In the genomic region with DNA sequence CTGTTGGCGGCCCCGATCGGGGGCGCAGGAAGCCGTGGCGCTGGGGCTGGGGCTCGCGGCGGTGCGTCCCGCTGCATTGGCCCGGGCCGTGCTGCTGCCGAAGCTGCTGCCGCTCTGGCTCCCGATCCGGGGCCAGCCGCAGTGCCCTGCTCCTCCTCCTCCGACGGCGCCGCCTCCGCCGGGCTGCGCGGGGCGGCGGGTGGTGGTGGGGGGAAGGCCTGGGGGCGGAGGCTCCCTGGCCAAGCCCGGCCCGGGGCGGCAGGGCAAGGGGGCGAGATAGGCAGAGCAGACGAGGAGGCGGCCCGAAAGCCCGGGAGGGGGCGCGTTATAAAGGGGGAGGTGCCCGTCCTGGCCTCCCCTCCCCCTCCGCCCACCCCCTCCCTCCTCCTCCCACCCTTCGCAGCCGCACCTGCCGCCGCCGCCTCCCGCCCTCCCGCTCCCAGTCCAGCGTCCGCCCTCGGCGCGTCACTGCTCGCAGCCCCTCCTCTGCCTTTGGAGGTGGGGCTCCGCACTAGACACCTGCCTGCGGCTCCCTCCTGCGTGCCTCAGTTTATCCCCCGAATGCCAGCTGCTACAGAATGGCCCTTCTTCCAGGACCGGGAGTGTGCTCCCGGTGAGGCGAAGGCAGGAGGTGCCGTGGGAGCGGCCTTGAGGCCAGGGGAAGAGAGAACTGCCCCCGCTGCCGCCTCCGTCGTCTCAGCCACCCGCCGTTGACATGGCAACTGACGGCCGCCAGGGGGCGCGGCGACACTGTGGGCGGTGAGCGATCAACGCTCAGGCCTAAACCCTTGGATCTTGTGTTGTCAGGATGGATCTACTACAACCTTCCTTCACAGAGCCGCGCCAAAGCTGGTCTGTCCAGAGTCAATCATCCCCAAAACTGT, we compare ENCODE assay signal across 7 mouse cellular contexts. TPM values are rescaled to one million over a fixed set of nuclear protein-coding genes. Genes with fewer than 3 reads are reported as not detected.
DNase-seq lines count a peak whose midpoint lies in the region; ATAC-seq lines count a peak whose summit lies in the region.

A gene (minus strand): TSS at position 143 of the 884 bp plus-strand sequence.

- ATAC-seq in granulocyte monocyte progenitor cell, adult 5-6 weeks (replicated peaks; ENCODE audit: poor library complexity, severe bottlenecking), result peak; percentile 26
- ATAC-seq in midbrain, embryonic 13.5 days, result peak; percentile 83

- peak within 1 kb of the TSS; percentile 90 for H3K4me3 ChIP-seq in embryonic facial prominence, embryonic 10.5 days
- H3K4me3 ChIP-seq in limb, embryonic 10.5 days, result peak within 1 kb of the TSS; percentile 82
- H3K4me3 ChIP-seq in midbrain, embryonic 13.5 days (replicated peaks), result peak within 1 kb of the TSS; percentile 97

- peak within 1 kb of the TSS; percentile 100 for H3K4me2 ChIP-seq in midbrain, embryonic 13.5 days (replicated peaks)

- under 1% methylated on average over 72 of the region's 79 CpGs for WGBS in embryonic facial prominence, embryonic 10.5 days
- under 1% methylated on average over 64 of the region's 79 CpGs for WGBS in limb, embryonic 10.5 days
- WGBS in midbrain, embryonic 13.5 days, result 1% methylated on average over 55 of the region's 79 CpGs

- H3K9me3 ChIP-seq in embryonic facial prominence, embryonic 10.5 days, result no peaks in the 10 kb centered on the region
- no peaks in the 10 kb centered on the region for H3K9me3 ChIP-seq in limb, embryonic 10.5 days (replicated peaks)
- H3K9me3 ChIP-seq in midbrain, embryonic 13.5 days, result no peaks in the 10 kb centered on the region

- peak within 1 kb of the TSS; percentile 95 for H3K9ac ChIP-seq in midbrain, embryonic 13.5 days (replicated peaks)

- peak; percentile 96 for DNase-seq in adrenal gland, postnatal 10 days
- DNase-seq in embryonic facial prominence, embryonic 10.5 days (ENCODE audit: low spot score), result peak; percentile 93
- peak; percentile 93 for DNase-seq in kidney, adult 11 months
- peak; percentile 97 for DNase-seq in limb, embryonic 10.5 days (ENCODE audit: low spot score)
- peak; percentile 91 for DNase-seq in spleen, adult 12 weeks (ENCODE audit: low spot score)

- peaks cover 34% of the 10 kb centered on the region for H3K36me3 ChIP-seq in embryonic facial prominence, embryonic 10.5 days (replicated peaks)
- H3K36me3 ChIP-seq in limb, embryonic 10.5 days, result peaks cover 34% of the 10 kb centered on the region
- peaks cover 30% of the 10 kb centered on the region for H3K36me3 ChIP-seq in midbrain, embryonic 13.5 days

- H3K27me3 ChIP-seq in embryonic facial prominence, embryonic 10.5 days (replicated peaks; ENCODE audit: low read depth, poor library complexity, severe bottlenecking), result no peaks in the 10 kb centered on the region
- H3K27me3 ChIP-seq in limb, embryonic 10.5 days (ENCODE audit: low read depth, poor library complexity, severe bottlenecking), result no peaks in the 10 kb centered on the region
- no peaks in the 10 kb centered on the region for H3K27me3 ChIP-seq in midbrain, embryonic 13.5 days

- H3K4me1 ChIP-seq in embryonic facial prominence, embryonic 10.5 days, result peaks cover 45% of the 10 kb centered on the region
- peaks cover 35% of the 10 kb centered on the region for H3K4me1 ChIP-seq in limb, embryonic 10.5 days
- H3K4me1 ChIP-seq in midbrain, embryonic 13.5 days (replicated peaks), result peaks cover 23% of the 10 kb centered on the region

- peak within 1 kb of the TSS; percentile 97 for H3K27ac ChIP-seq in embryonic facial prominence, embryonic 10.5 days (replicated peaks)
- peak within 1 kb of the TSS; percentile 96 for H3K27ac ChIP-seq in limb, embryonic 10.5 days
- peak within 1 kb of the TSS; percentile 99 for H3K27ac ChIP-seq in midbrain, embryonic 13.5 days

RNA-seq across cellular contexts. Expression of the gene that starts here (rescaled TPM):
- total RNA-seq in adrenal gland, postnatal 10 days (2021), result 10 to 100 TPM; 65.5 to 70.9 TPM
- polyA plus RNA-seq in embryonic facial prominence, embryonic 10.5 days (2016; fragmentation: Nextera tagmentation; extraction: Ambion mirVana), result 130 and 135 TPM in 2 replicates
- total RNA-seq in granulocyte monocyte progenitor cell, adult 5-6 weeks (2014; fragmentation: Nextera tagmentation), result 89.5 and 102 TPM in 2 replicates
- 44.8 and 54.3 TPM in 2 replicates for total RNA-seq in granulocyte monocyte progenitor cell, adult 5-6 weeks (2017)
- polyA plus RNA-seq in limb, embryonic 10.5 days (2016; fragmentation: Nextera tagmentation; extraction: Ambion mirVana), result 156 and 160 TPM in 2 replicates
- polyA plus RNA-seq in midbrain, embryonic 13.5 days (2015; fragmentation: Nextera tagmentation; extraction: Ambion mirVana), result 78.5 and 84.5 TPM in 2 replicates

Comparison
In these comparisons a context has a peak if more than half of its experiments do, and no peak if none do; other contexts are left out.
1. Peak in every context shown above with its lines: DNase-seq, ATAC-seq, H3K4me3 ChIP-seq and H3K27ac ChIP-seq.